Comparison of ENCODE assay signal across 8 mouse cellular contexts in genomic region chr16:45742615-45743476, GRCm38 (mm10). TPM values are rescaled to one million over a fixed set of nuclear protein-coding genes. Genes with fewer than 3 reads are reported as not detected.
DNase-seq lines count a peak whose midpoint lies in the region; ATAC-seq and TF ChIP-seq lines count a peak whose summit lies in the region.

Gene Abhd10 (minus strand): TSS chr16:45742955.

- intact Hi-C loops in gastrocnemius, adult 2 months (cut with DNase I): no loop called here

- peak within 1 kb of the TSS; percentile 76 for H3K4me2 ChIP-seq in hindbrain, postnatal 0 days (ENCODE audit: low read depth, low read length)

- H3K9ac ChIP-seq in hindbrain, postnatal 0 days (replicated peaks; ENCODE audit: low read length): peak within 1 kb of the TSS; percentile 85

- H3K9me3 ChIP-seq in hindbrain, postnatal 0 days (ENCODE audit: low read length): no peaks in the 10 kb centered on the region
- no peaks in the 10 kb centered on the region for H3K9me3 ChIP-seq in megakaryocyte, embryonic 14.5 days

- no peak for TF ChIP-seq CTCF in gastrocnemius, adult 2 months (IDR thresholded peaks at IDR 0.05)
- TF ChIP-seq CTCF in hindbrain, postnatal 0 days (IDR thresholded peaks at IDR 0.05; ENCODE audit: low read depth): no peak

- WGBS in hindbrain, postnatal 0 days: 1% methylated on average over 49 of the region's 51 CpGs

- H3K4me1 ChIP-seq in hindbrain, postnatal 0 days (ENCODE audit: insufficient read depth, low read length): peaks cover 9% of the 10 kb centered on the region; the same call in 1 of the 2 replicates
- H3K4me1 ChIP-seq in megakaryocyte, embryonic 14.5 days: peaks cover 38% of the 10 kb centered on the region

- peak within 1 kb of the TSS; percentile 95 for H3K27ac ChIP-seq in gastrocnemius, adult 2 months
- H3K27ac ChIP-seq in hindbrain, postnatal 0 days: peak within 1 kb of the TSS; percentile 95

- peak within 1 kb of the TSS; percentile 95 for H3K4me3 ChIP-seq in gastrocnemius, adult 2 months
- peak within 1 kb of the TSS; percentile 85 for H3K4me3 ChIP-seq in hindbrain, postnatal 0 days (ENCODE audit: low read length)
- peak within 1 kb of the TSS; percentile 95 for H3K4me3 ChIP-seq in megakaryocyte, embryonic 14.5 days (replicated peaks)

- no peaks in the 10 kb centered on the region for H3K27me3 ChIP-seq in hindbrain, postnatal 0 days (ENCODE audit: insufficient read depth, low read length)
- H3K27me3 ChIP-seq in megakaryocyte, embryonic 14.5 days (replicated peaks): no peaks in the 10 kb centered on the region

- peak; percentile 96 for DNase-seq in ZHBTc4 (ENCODE audit: low read depth, low spot score)
- DNase-seq in gastrocnemius, adult 2 months: peak; percentile 97
- DNase-seq in hindbrain, postnatal 0 days (ENCODE audit: low spot score): peak; percentile 98
- peak; percentile 94 to 96 for DNase-seq in left cerebral cortex, adult 8-10 months (ENCODE audit: low spot score in 2 of 2)
- peak; percentile 97 to 98 for DNase-seq in right cerebral cortex, postnatal 10 days (ENCODE audit: low spot score in 2 of 2)
- DNase-seq in urinary bladder, postnatal 25 days (ENCODE audit: low spot score): peak; percentile 96

- H3K36me3 ChIP-seq in hindbrain, postnatal 0 days (ENCODE audit: insufficient read depth, low read length): no peaks in the 10 kb centered on the region
- H3K36me3 ChIP-seq in megakaryocyte, embryonic 14.5 days (replicated peaks; ENCODE audit: low read length): peaks cover 21% of the 10 kb centered on the region

- ATAC-seq in common myeloid progenitor, adult 5-6 weeks (replicated peaks; ENCODE audit: low read depth, poor library complexity, severe bottlenecking): peak; percentile 93
- peak; percentile 99 for ATAC-seq in hindbrain, postnatal 0 days

RNA-seq across cellular contexts. Expression of gene Abhd10, which starts in this region (rescaled TPM):
- total RNA-seq in common myeloid progenitor, adult 5-6 weeks (2017): 20.0 and 26.3 TPM in 2 replicates
- total RNA-seq in gastrocnemius, adult 2 months (2021): 10 to 100 TPM; 11.4 to 13.6 TPM
- 19.0 and 21.7 TPM in 2 replicates for total RNA-seq in hindbrain, postnatal 0 days (2014; rRNA removed)
- 34.4 and 36.2 TPM in 2 replicates for polyA plus RNA-seq in hindbrain, postnatal 0 days (2015; fragmentation: Nextera tagmentation; extraction: Ambion mirVana)
- 10 to 100 TPM; 18.8 to 25.5 (median 25.4) TPM for total RNA-seq in left cerebral cortex, adult 8-10 months (2022)
- 3.0 and 4.5 TPM in 2 replicates for polyA plus RNA-seq in megakaryocyte, embryonic 14.5 days (2012; ENCODE audit: insufficient read depth, low replicate concordance)

Comparison
In these comparisons a context has a peak if more than half of its experiments do, and no peak if none do; other contexts are left out.
1. Peak in every context shown above with its lines: DNase-seq, ATAC-seq, H3K4me3 ChIP-seq and H3K27ac ChIP-seq.